Mouse (Mus musculus) ES-Bruce4 (cell line): ENCODE data around the gene Ttll6.

Source experiments
- CTCF ChIP-seq: IDR thresholded peaks from one replicate; pipeline ENCODE4 v1.8.1; 2011; ENCODE audit warnings: low read depth, low read length
- EP300 ChIP-seq: IDR thresholded peaks from 2 replicates; pipeline ENCODE4 v1.6.1; 2011; ENCODE audit warnings: low read depth, low read length; ENCODE audit not compliant: insufficient read depth
- POLR2A ChIP-seq: IDR thresholded peaks from one replicate; pipeline ENCODE4 v1.8.1; 2011; ENCODE audit warnings: low read length; ENCODE audit not compliant: insufficient read depth

- no peak for TF ChIP-seq CTCF
- TF ChIP-seq EP300, result no peak
- TF ChIP-seq POLR2A, result no peak
Measured at GRCm38 (mm10) chr11:96116116-96116515, 17.5 kb upstream of the Ttll6 start.
